Comparison of ENCODE assay signal across 8 mouse cellular contexts in the genomic region with DNA sequence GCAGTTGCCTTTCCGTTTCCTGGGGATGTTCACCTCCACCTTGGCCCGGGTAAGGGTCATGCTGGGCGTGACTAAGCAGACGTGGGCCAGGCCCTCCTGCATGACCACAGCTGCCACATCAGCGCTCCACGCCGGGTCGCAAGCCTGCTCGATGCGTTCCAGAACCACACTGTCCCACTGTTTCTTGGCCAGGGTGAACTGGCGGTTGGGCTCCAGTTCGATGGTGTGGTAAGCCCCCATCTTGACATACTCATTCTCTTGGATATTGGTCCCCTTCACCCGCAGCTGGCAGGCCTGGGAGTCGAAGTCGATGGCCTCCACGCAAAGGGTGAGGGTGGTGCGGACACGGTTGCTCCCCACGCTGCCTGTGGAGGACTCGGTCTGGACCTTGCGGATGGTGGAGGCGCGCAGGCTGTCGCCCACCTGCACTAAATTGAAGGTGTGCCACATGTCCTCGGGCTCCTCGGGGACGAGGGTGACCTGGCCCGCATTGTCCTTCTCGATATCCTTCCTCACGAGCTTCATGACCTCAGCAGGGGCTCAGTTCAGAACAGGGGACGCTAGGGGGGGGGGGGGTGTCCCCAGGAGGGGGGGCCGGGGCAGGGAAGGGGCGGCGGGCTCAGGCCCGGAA. TPM values are rescaled to one million over a fixed set of nuclear protein-coding genes. Genes with fewer than 3 reads are reported as not detected.
DNase-seq lines count a peak whose midpoint lies in the region; ATAC-seq and TF ChIP-seq lines count a peak whose summit lies in the region.

No protein-coding gene starts in this region.

- no peak for TF ChIP-seq EP300 in liver, postnatal 0 days (IDR thresholded peaks at IDR 0.05; ENCODE audit: low read depth)

- no peaks in the 10 kb centered on the region for H3K9me3 ChIP-seq in liver, postnatal 0 days (ENCODE audit: low read length)

- H3K27me3 ChIP-seq in liver, postnatal 0 days (ENCODE audit: insufficient read depth, low read length) = no peaks in the 10 kb centered on the region

- no peak for TF ChIP-seq CTCF in liver, postnatal 0 days (IDR thresholded peaks at IDR 0.05; ENCODE audit: low read depth)
- no peak for TF ChIP-seq CTCF in olfactory bulb, adult 2 months (IDR thresholded peaks at IDR 0.05; ENCODE audit: insufficient read depth, low read depth, low read length)

- H3K27ac ChIP-seq in liver, postnatal 0 days (ENCODE audit: low read depth) = peak overlapping the region; percentile 97
- H3K27ac ChIP-seq in olfactory bulb, adult 2 months (ENCODE audit: insufficient read depth, low read depth, low read length) = no peak overlapping the region

- H3K4me1 ChIP-seq in liver, postnatal 0 days (ENCODE audit: insufficient read depth) = peaks cover 31% of the 10 kb centered on the region
- peaks cover 10% of the 10 kb centered on the region; the same call in 1 of the 2 replicates for H3K4me1 ChIP-seq in olfactory bulb, adult 2 months (ENCODE audit: control insufficient read depth, insufficient read depth, low read length)

- DNase-seq in MN1 (ENCODE audit: low spot score) (peak; percentile 17), adipocyte (ENCODE audit: low spot score) (no peak)
- peak; percentile 11 for DNase-seq in brain, adult 2 months (ENCODE audit: low read depth, low spot score)
- DNase-seq in heart, postnatal 10 days = peak; percentile 58 to 59
- peak; percentile 57 for DNase-seq in kidney, postnatal 14 days
- peak; percentile 68 for DNase-seq in liver, postnatal 0 days

- H3K4me3 ChIP-seq in liver, postnatal 0 days (ENCODE audit: low read depth, low read length) = peak overlapping the region; percentile 64
- H3K4me3 ChIP-seq in olfactory bulb, adult 2 months (ENCODE audit: insufficient read depth, low read depth, low read length) = peak overlapping the region; percentile 57

- peak overlapping the region; percentile 73 for H3K9ac ChIP-seq in liver, postnatal 0 days (replicated peaks)

- TF ChIP-seq POLR2A in olfactory bulb, adult 2 months (IDR thresholded peaks at IDR 0.05; ENCODE audit: insufficient read depth, low read depth, low read length) = no peak

- peaks cover 17% of the 10 kb centered on the region for H3K36me3 ChIP-seq in liver, postnatal 0 days (replicated peaks; ENCODE audit: insufficient read depth, low read length)

- 5% methylated on average over 28 of the region's 35 CpGs for WGBS in liver, postnatal 0 days (ENCODE audit: insufficient replicate concordance)
- 13% methylated on average over 35 of the region's 35 CpGs for whole genome bisulfite sequencing in olfactory bulb, adult 2 months

- ATAC-seq in erythroid progenitor cell, adult 5-6 weeks (replicated peaks; ENCODE audit: low FRiP score, poor library complexity, severe bottlenecking) = peak; percentile 57
- ATAC-seq in liver, postnatal 0 days = peak; percentile 30

- intact Hi-C loops in heart, postnatal 10 days (cut with DNase I) = no loop called here

- H3K4me2 ChIP-seq in liver, postnatal 0 days (ENCODE audit: low read depth, low read length) = peak overlapping the region; percentile 92

RNA-seq across cellular contexts. Expression of gene Pelo, which starts 0.5 kb away (rescaled TPM):
- total RNA-seq in erythroid progenitor cell, adult 5-6 weeks (2015; ENCODE audit: low replicate concordance) = 7.5 and 11.9 TPM in 2 replicates
- total RNA-seq in erythroid progenitor cell, adult 5-6 weeks (2017; ENCODE audit: low replicate concordance) = 14.1 and 14.3 TPM in 2 replicates
- total RNA-seq in heart, postnatal 10 days (2021) = 10 to 100 TPM; 26.7 to 28.3 TPM
- 4.7 and 5.4 TPM in 2 replicates for polyA plus RNA-seq in liver, postnatal 0 days (2015; fragmentation: Nextera tagmentation; extraction: Ambion mirVana)
- polyA plus RNA-seq in olfactory bulb, adult 2 months (2012; ENCODE audit: insufficient read depth, insufficient read length, low replicate concordance, missing spikeins) = not detected in 2 replicates

RNA-seq across cellular contexts. Expression of gene Gm49395, which starts 12.2 kb away (rescaled TPM):
- total RNA-seq in erythroid progenitor cell, adult 5-6 weeks (2015; ENCODE audit: low replicate concordance) = 7.1 and 22.7 TPM in 2 replicates
- total RNA-seq in erythroid progenitor cell, adult 5-6 weeks (2017; ENCODE audit: low replicate concordance) = not detected in 2 replicates
- 10 to 100 TPM; 17.2 to 21.0 TPM for total RNA-seq in heart, postnatal 10 days (2021)
- 3.9 and 4.0 TPM in 2 replicates for polyA plus RNA-seq in liver, postnatal 0 days (2015; fragmentation: Nextera tagmentation; extraction: Ambion mirVana)
- not detected in 2 replicates for polyA plus RNA-seq in olfactory bulb, adult 2 months (2012; ENCODE audit: insufficient read depth, insufficient read length, low replicate concordance, missing spikeins)

RNA-seq across cellular contexts. Expression of gene Itga1, which starts 12.3 kb away (rescaled TPM):
- total RNA-seq in erythroid progenitor cell, adult 5-6 weeks (2015; ENCODE audit: low replicate concordance) = 2.1 and 3.2 TPM in 2 replicates
- total RNA-seq in erythroid progenitor cell, adult 5-6 weeks (2017; ENCODE audit: low replicate concordance) = 0.76 and 0.77 TPM in 2 replicates
- total RNA-seq in heart, postnatal 10 days (2021) = 10 to 100 TPM; 73.9 to 83.5 TPM
- polyA plus RNA-seq in liver, postnatal 0 days (2015; fragmentation: Nextera tagmentation; extraction: Ambion mirVana) = 4.9 and 5.9 TPM in 2 replicates
- not detected in 2 replicates for polyA plus RNA-seq in olfactory bulb, adult 2 months (2012; ENCODE audit: insufficient read depth, insufficient read length, low replicate concordance, missing spikeins)

Comparison
In these comparisons a context has a peak if more than half of its experiments do, and no peak if none do; other contexts are left out.
1. RNA of gene Itga1, which starts 12.3 kb away (total RNA-seq): 73.9 to 83.5 TPM in heart, postnatal 10 days; 0.76 to 3.2 TPM in erythroid progenitor cell, adult 5-6 weeks; every median in the first group is over 10 times any median in the second.